Mouse (Mus musculus) R1 (cell line): ENCODE measurements around the gene Ear1.
"Not testable (repeated sequence)": the region's sequence is repeated elsewhere in the genome, so short reads cannot be mapped to it uniquely, and the experiment has no call there.

ENCODE experiments used
- DNase-seq: peaks from one replicate; pipeline ENCODE4 v3.0.0-alpha.2; 2018; ENCODE audit warnings: low read depth, low spot score

Ear1 gene

GRCm38 (mm10) chr14:43796905-43797470, 78.3 kb downstream of the Ear1 start:
- peak; percentile 14 for DNase-seq

DNA sequence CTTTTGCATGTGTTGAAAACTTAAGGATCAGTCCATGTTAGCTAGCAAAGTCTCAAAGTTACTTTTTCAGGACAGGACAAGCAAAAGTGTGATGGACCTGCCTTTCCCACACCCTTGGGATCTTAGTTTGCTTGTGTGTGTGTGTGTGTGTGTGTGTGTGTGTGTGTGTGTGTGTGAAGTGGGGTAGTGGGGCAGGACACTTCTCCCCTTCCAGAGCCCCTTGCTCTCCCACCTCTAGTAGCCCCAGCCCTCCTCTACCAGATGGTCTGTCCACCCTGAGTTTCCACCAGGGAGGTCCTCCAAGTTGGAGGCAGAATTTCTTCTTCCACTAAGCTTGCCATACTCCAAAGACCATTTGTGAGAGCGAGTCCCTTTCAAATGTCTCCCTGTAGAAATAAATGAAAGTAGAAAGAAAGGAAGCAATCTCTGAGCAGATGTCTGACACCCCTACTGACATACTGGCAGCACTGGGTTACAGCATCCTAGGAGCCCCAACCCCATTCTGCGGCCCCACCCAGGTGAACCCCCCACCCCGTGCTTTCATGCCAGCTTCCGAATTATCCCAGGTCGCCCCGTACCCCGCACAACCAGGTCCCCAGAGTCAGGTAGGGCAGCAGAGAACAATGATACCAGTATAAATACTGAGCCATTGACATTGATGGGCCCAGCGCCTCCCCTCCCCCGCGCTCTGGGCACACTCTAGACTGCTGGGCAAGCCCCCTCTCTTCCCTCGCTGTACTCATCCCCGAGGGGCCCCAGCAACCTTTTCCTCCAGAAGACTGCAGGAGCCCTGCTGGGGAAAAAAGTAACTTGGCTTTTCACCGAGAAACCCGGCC, 79.0 kb downstream of the Ear1 start:
- DNase-seq, result no peak

DNA sequence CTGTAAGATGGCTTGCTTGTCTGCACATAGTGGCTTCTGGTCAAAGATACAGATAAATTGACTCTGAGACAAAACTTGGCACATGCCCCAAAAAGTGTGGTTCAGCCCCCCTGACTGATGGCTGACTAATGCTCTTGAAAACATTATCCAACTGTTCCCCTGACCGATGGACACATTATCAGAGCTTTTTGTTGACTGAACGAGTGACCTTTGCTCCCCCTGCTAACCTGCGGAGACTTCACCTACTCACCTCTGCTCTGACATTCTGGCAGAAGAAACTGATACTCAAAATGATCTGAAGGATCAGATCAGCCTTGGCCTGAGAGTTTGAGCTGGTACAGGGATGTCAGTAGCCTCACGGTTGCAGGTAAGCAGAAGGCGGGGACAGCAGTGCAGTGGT, 81.5 kb downstream of the Ear1 start:
- DNase-seq, result not testable (repeated sequence)

DNA sequence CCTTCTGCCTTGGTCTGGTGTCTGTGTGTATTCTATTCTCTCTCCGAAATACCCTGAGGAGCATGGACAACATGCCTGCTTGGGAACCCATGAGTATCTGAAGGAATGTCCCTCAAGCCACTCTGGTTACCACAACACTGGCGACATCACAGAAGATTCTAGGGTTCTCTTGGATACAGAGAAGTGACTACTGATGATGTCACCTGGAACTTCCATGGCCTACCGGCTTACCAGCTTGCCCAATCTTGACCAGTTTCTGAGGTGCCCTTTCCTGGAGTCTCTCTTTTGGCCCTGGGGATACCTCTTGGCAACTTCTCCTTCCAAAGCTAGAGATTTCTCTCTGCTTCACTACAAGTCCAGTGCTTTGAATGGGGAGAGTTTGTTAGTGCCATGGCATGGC, 90.7 kb downstream of the Ear1 start, which contains the start of gene Gm8180:
Gm8180 (minus strand) TSS at position 101 of the 400 bp plus-strand sequence.
- DNase-seq, result not testable (repeated sequence)
